Mouse (Mus musculus) limb, embryonic 14.5 days (tissue): Measurements from ENCODE around the gene Msln. TPM values are rescaled to one million over a fixed set of nuclear protein-coding genes. Genes with fewer than 3 reads are reported as not detected.

Source experiments
- ATAC-seq: fragments of 200-750 bp; cut with Nextera tagmentation; 2 replicates; pipeline ENCODE4 v1.8.0; 2017; ENCODE audit warnings: low read depth, moderate number of reproducible peaks, moderate TSS enrichment; ENCODE audit not compliant: low FRiP score
- DNase-seq: peaks from one replicate; pipeline ENCODE4 v3.0.0-alpha.2; 2015; ENCODE audit warnings: low spot score
- H3K27ac ChIP-seq: fragments of 300-500 bp; sonication (generic); replicated peaks from 2 replicates; pipeline ENCODE4 v1.5.1; 2014; ENCODE audit warnings: low read depth, mild to moderate bottlenecking, low read length, moderate library complexity, mixed read lengths
- H3K27me3 ChIP-seq: fragments of 300-500 bp; sonication (generic); 2 replicates; pipeline ENCODE4 v1.6.1; 2014; ENCODE audit warnings: low read length, mixed read lengths; ENCODE audit not compliant: control insufficient read depth, insufficient read depth
- H3K36me3 ChIP-seq: fragments of 300-500 bp; sonication (generic); 2 replicates; pipeline ENCODE4 v1.6.1; 2014; ENCODE audit warnings: mild to moderate bottlenecking, low read length, moderate library complexity, mixed read lengths; ENCODE audit not compliant: control insufficient read depth, insufficient read depth
- H3K4me1 ChIP-seq: fragments of 300-500 bp; sonication (generic); 2 replicates; pipeline ENCODE4 v1.6.1; 2014; ENCODE audit warnings: antibody characterized with exemption, low read length, mixed read lengths; ENCODE audit not compliant: control insufficient read depth, insufficient read depth
- H3K4me2 ChIP-seq: fragments of 300-500 bp; sonication (generic); replicated peaks from 2 replicates; pipeline ENCODE4 v1.6.1; 2014; ENCODE audit warnings: low read depth, mild to moderate bottlenecking, low read length, moderate library complexity; ENCODE audit not compliant: severe bottlenecking
- H3K4me3 ChIP-seq: fragments of 300-500 bp; sonication (generic); replicated peaks from 2 replicates; pipeline ENCODE4 v1.5.1; 2014; ENCODE audit warnings: low read length
- H3K9ac ChIP-seq: fragments of 300-500 bp; sonication (generic); 2 replicates; pipeline ENCODE4 v1.6.1; 2014; ENCODE audit warnings: mild to moderate bottlenecking, low read depth, low read length, moderate library complexity; ENCODE audit not compliant: severe bottlenecking
- H3K9me3 ChIP-seq: fragments of 300-500 bp; sonication (generic); 2 replicates; pipeline ENCODE4 v1.6.1; 2016; ENCODE audit warnings: low read length; ENCODE audit not compliant: control insufficient read depth
- POLR2A ChIP-seq: fragments of 200-500 bp; IDR thresholded peaks from 2 replicates; pipeline ENCODE4 v1.8.0; 2012; ENCODE audit warnings: inconsistent platforms, mild to moderate bottlenecking, moderate library complexity, borderline replicate concordance; ENCODE audit not compliant: insufficient read depth, insufficient read length; ENCODE audit errors: extremely low read depth
- WGBS: fragments of 180-500 bp; shearing (Covaris S2); extraction: QIAGEN DNeasy Blood & Tissue Kit; methylation state at CpG from one replicate; pipeline ENCODE4 v1.1.7; 2014; 5-methylcytosine and 5-hydroxymethylcytosine counted together
- polyA plus RNA-seq, 2 experiments: library from polyadenylated mRNA; depleted of rRNA in 1 of 2; stranded (reverse) in 1 of 2; unstranded in 1 of 2; fragments of >200 nt; fragmentation: Nextera tagmentation in 1 of 2; extraction: Ambion mirVana in 1 of 2; gene quantifications; 2 replicates each; pipeline versions ENCODE4 v1.2.1 to v1.2.3; 2012 to 2014

The Msln gene
- polyA plus RNA-seq, 2 experiments: 0.95 to 5.5 TPM

- WGBS: 21% methylated on average over 19 of the region's 19 CpGs
- Histone ChIP-seq H3K4me1 (peaks cover 23% of the 10 kb centered on the region), H3K4me3 (peak overlapping the region; percentile 59), H3K9me3 (no peaks in the 10 kb centered on the region), H3K36me3 (peaks cover 17% of the 10 kb centered on the region), H3K4me2 (peak overlapping the region; percentile 97), H3K27ac (0 out of 2 replicates have a peak overlapping the region, but pooled peaks have one; percentile 84), H3K27me3 (no peaks in the 10 kb centered on the region), H3K9ac (peak overlapping the region; percentile 60)
- TF ChIP-seq POLR2A: no peak
- no peak for DNase-seq
- no peak; the same call in 1 of the 2 replicates for ATAC-seq
Measured at GRCm38 (mm10) chr17:25791320-25791842, 37.2 kb upstream of the Msln start.

GRCm38 (mm10) chr17:25786781-25787504 lies 32.8 kb upstream of the Msln start:
- no peak overlapping the region for H3K27ac ChIP-seq
- peaks cover 20% of the 10 kb centered on the region for H3K4me1 ChIP-seq
- no peak overlapping the region for H3K4me2 ChIP-seq
- DNase-seq (no peak), ATAC-seq (no peak)
- no peaks in the 10 kb centered on the region for H3K9me3 ChIP-seq
- no peak overlapping the region for H3K4me3 ChIP-seq
- no peak overlapping the region for H3K9ac ChIP-seq
- WGBS: 94% methylated on average over 9 of the region's 9 CpGs
- H3K36me3 ChIP-seq: peaks cover 40% of the 10 kb centered on the region
- no peaks in the 10 kb centered on the region for H3K27me3 ChIP-seq
- no peak for TF ChIP-seq POLR2A

- no peak for TF ChIP-seq POLR2A
- ATAC-seq (no peak), DNase-seq (no peak)
- Histone ChIP-seq H3K4me3 (peak within 1 kb of the TSS; percentile 53), H3K27me3 (no peaks in the 10 kb centered on the region), H3K36me3 (peaks cover 47% of the 10 kb centered on the region), H3K4me2 (peak within 1 kb of the TSS; percentile 70), H3K9me3 (no peaks in the 10 kb centered on the region), H3K4me1 (peaks cover 17% of the 10 kb centered on the region), H3K27ac (peak within 1 kb of the TSS; percentile 59), H3K9ac (peak within 1 kb of the TSS; percentile 52)
- WGBS: 87% methylated on average over 3 of the region's 3 CpGs
Measured at GRCm38 (mm10) chr17:25786280-25786679, 32.1 kb upstream of the Msln start, which contains the start of gene Ccdc78. Gene Ccdc78, plus strand, starts transcription at chr17:25786580.

GRCm38 (mm10) chr17:25785281-25785745 lies 31.1 kb upstream of the Msln start, which contains the start of gene Haghl:
Gene Haghl, minus strand, starts transcription at chr17:25785673.
- Histone ChIP-seq H3K4me2 (peak within 1 kb of the TSS; percentile 70), H3K36me3 (peaks cover 47% of the 10 kb centered on the region), H3K4me3 (peak within 1 kb of the TSS; percentile 53), H3K9ac (peak within 1 kb of the TSS; percentile 52), H3K27me3 (no peaks in the 10 kb centered on the region), H3K27ac (peak within 1 kb of the TSS; percentile 59), H3K4me1 (peaks cover 13% of the 10 kb centered on the region), H3K9me3 (no peaks in the 10 kb centered on the region)
- under 1% methylated on average over 23 of the region's 23 CpGs for WGBS
- ATAC-seq (peak; percentile 90), DNase-seq (peak; percentile 96)
- TF ChIP-seq POLR2A: 0 out of 2 replicates have a peak, but pooled peaks have one; percentile 41

- peaks cover 13% of the 10 kb centered on the region for H3K4me1 ChIP-seq
- no peaks in the 10 kb centered on the region for H3K9me3 ChIP-seq
- peak overlapping the region; percentile 70 for H3K4me2 ChIP-seq
- TF ChIP-seq POLR2A: no peak
- peak overlapping the region; percentile 52; the same call in 1 of the 2 replicates for H3K9ac ChIP-seq
- WGBS: 81% methylated on average over 15 of the region's 15 CpGs
- peaks cover 38% of the 10 kb centered on the region for H3K36me3 ChIP-seq
- peak overlapping the region; percentile 53 for H3K4me3 ChIP-seq
- DNase-seq (no peak), ATAC-seq (no peak)
- no peaks in the 10 kb centered on the region for H3K27me3 ChIP-seq
- no peak overlapping the region for H3K27ac ChIP-seq
Measured at GRCm38 (mm10) chr17:25783861-25784574, 29.8 kb upstream of the Msln start.
